Mouse (Mus musculus) limb, embryonic 13.5 days (tissue): Measurements from ENCODE around the gene Cnnm4. TPM values are rescaled to one million over a fixed set of nuclear protein-coding genes. Genes with fewer than 3 reads are reported as not detected.

Experiments used
- ATAC-seq: fragments of 200-750 bp; cut with Nextera tagmentation; 2 replicates; pipeline ENCODE4 v1.8.0; 2017; ENCODE audit warnings: low read depth, moderate number of reproducible peaks, moderate TSS enrichment; ENCODE audit not compliant: low FRiP score
- H3K27ac ChIP-seq: fragments of 300-500 bp; sonication (generic); 2 replicates; pipeline ENCODE4 v1.5.1; 2015; ENCODE audit warnings: inconsistent platforms, mild to moderate bottlenecking, moderate library complexity
- H3K27me3 ChIP-seq: fragments of 300-500 bp; sonication (generic); 2 replicates; pipeline ENCODE4 v1.6.1; 2015; ENCODE audit warnings: mild to moderate bottlenecking, inconsistent platforms
- H3K36me3 ChIP-seq: fragments of 300-500 bp; sonication (generic); 2 replicates; pipeline ENCODE4 v1.6.1; 2015; ENCODE audit warnings: inconsistent platforms, mild to moderate bottlenecking, moderate library complexity
- H3K4me1 ChIP-seq: fragments of 300-500 bp; sonication (generic); 2 replicates; pipeline ENCODE4 v1.6.1; 2015; ENCODE audit warnings: inconsistent platforms
- H3K4me2 ChIP-seq: fragments of 300-500 bp; sonication (generic); replicated peaks from 2 replicates; pipeline ENCODE4 v1.6.1; 2015; ENCODE audit warnings: inconsistent platforms, mild to moderate bottlenecking, moderate library complexity
- H3K4me3 ChIP-seq: fragments of 300-500 bp; sonication (generic); 2 replicates; pipeline ENCODE4 v1.5.1; 2015; ENCODE audit warnings: moderate library complexity, mild to moderate bottlenecking, inconsistent platforms
- H3K9ac ChIP-seq: fragments of 300-500 bp; sonication (generic); 2 replicates; pipeline ENCODE4 v1.6.1; 2015; ENCODE audit warnings: mild to moderate bottlenecking, inconsistent platforms
- H3K9me3 ChIP-seq: fragments of 300-500 bp; sonication (generic); 2 replicates; pipeline ENCODE4 v1.6.1; 2016; ENCODE audit warnings: inconsistent platforms
- WGBS: fragments of 180-500 bp; shearing (Covaris S2); methylation state at CpG from one replicate; pipeline ENCODE4 v1.1.7; 2015; 5-methylcytosine and 5-hydroxymethylcytosine counted together
- polyA plus RNA-seq: library from polyadenylated mRNA; unstranded; fragments of >200 nt; fragmentation: Nextera tagmentation; extraction: Ambion mirVana; gene quantifications from 2 replicates; pipeline ENCODE4 v1.2.1, GENCODE M21; 2015

Cnnm4 gene
- polyA plus RNA-seq, 1 experiment from 2014 or later = 20.4 TPM

DNA sequence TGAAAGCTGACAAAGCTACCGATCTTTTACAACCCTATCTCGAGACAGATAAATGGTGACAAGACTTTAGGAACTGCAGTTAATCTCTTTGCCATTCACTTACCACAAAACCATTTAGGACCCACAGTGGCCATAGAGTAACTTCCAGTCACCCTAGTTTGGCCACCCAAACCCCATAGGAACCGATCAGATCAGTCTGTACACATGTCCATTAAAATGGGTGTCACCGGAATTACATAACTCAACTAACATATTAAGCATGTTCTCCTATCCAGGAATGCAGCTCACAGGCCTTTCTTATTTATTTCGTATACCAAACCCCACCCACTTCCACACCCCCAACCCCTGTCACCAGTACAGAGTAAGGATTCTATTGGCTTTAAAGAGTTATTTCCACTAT lies 24.6 kb upstream of the Cnnm4 start:
- ATAC-seq = no peak
- Histone ChIP-seq H3K4me3 (no peak overlapping the region), H3K4me1 (peaks cover 10% of the 10 kb centered on the region), H3K9ac (no peak overlapping the region), H3K27me3 (no peaks in the 10 kb centered on the region), H3K9me3 (no peaks in the 10 kb centered on the region), H3K36me3 (peaks cover 14% of the 10 kb centered on the region), H3K27ac (no peak overlapping the region), H3K4me2 (no peak overlapping the region)
- WGBS = 82% methylated on average over 5 of the region's 5 CpGs

DNA sequence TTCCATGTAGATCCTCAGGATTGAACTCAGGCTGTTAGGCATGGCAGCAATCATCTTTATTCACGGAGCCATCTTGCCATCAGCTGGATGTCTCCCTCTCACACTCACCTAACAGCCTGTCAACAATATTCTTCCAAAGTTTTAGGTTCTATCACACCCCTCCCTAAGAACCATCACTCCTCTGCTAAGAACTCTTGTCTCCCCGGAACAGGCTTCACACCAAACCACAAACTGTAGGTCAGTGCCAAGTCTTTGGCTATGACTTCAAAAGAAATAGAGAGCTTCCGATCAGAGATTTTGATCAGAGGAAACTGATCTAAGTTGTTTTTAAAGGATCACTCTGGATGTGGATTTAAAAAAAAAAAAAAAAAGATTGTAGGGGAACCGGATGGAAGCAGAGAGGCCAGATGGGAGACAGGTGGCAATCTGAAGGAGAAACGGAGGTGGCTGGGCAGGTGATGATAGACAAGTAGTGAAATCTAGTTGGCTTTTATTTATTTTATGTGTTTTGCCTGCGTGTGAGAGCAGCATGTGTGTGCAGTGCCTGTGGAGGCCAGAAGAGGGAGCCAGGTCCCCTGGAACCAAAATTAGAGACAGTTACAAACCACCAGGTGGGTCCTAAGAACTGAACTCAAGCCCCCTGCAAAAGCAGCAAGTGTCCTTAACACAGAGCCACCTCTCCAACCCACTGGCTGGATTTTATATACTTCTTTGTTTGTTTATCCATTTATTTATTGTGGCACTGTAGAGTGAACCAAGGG lies 17.2 kb upstream of the Cnnm4 start:
- no peak for ATAC-seq
- Histone ChIP-seq H3K4me3 (no peak overlapping the region), H3K36me3 (no peaks in the 10 kb centered on the region), H3K4me2 (no peak overlapping the region), H3K9ac (no peak overlapping the region), H3K27ac (no peak overlapping the region), H3K27me3 (no peaks in the 10 kb centered on the region), H3K4me1 (peaks cover 8% of the 10 kb centered on the region), H3K9me3 (0 out of 2 replicates have a peak, but pooled peaks cover 4% of the 10 kb centered on the region)
- WGBS = 88% methylated on average over 6 of the region's 6 CpGs

DNA sequence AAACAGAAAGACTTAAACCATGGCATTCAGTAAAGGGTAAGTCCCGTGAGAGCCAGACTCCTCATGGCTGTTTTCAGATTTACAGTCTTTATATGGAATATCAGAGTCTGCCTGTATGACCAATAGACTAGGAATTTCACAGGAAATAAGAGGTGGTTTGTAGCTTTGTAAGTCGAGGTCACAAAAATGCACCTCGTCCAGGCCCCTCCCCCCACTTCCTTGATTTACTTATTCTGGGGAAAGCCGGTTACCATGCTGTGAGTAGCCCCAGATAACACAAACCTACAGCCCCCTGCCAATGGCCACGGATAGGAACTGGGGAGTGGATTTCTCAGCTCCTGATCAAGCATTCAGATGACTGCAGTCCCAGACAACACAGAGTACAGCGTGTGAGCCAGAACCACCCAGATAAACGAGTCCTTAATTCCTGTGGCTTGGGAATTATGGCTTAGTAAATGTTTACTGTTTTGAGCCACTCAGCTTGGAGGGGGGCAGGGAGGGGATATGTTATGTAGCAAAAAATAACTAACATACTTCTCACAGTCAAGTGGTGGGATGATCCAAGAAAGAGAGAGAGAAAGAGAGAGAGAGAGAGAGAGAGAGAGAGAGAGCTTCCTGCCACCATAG lies 13.9 kb upstream of the Cnnm4 start:
- Histone ChIP-seq H3K4me3 (no peak overlapping the region), H3K27me3 (no peaks in the 10 kb centered on the region), H3K4me2 (no peak overlapping the region), H3K9me3 (0 out of 2 replicates have a peak, but pooled peaks cover 4% of the 10 kb centered on the region), H3K27ac (no peak overlapping the region), H3K4me1 (peaks cover 12% of the 10 kb centered on the region), H3K36me3 (no peaks in the 10 kb centered on the region), H3K9ac (no peak overlapping the region)
- 20% methylated on average over 7 of the region's 7 CpGs for WGBS
- ATAC-seq = no peak

DNA sequence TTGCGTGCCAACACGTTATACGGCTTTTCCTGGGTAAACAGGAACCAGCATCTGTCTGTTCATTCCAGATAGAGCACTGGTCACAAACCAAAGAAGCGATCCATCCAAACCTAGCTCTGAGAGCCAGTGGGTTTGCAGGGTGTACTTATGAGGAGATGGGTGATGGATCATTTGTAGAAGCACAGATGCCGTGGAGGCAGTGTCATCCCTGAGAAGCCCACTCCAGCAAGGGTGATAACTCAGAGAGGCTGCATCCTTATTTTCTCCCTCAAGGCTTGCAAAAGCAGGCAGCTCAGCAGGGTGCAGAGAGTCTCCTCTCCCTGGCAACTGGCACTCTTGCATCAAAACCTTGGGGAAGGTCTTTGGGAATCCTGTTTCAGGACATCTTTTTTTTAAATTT lies 13.3 kb upstream of the Cnnm4 start:
- no peak overlapping the region for H3K9ac ChIP-seq
- no peaks in the 10 kb centered on the region for H3K36me3 ChIP-seq
- no peaks in the 10 kb centered on the region for H3K27me3 ChIP-seq
- H3K4me1 ChIP-seq = peaks cover 12% of the 10 kb centered on the region
- ATAC-seq = no peak
- H3K27ac ChIP-seq = no peak overlapping the region
- WGBS = 80% methylated on average over 5 of the region's 5 CpGs
- no peak overlapping the region for H3K4me3 ChIP-seq
- no peak overlapping the region for H3K4me2 ChIP-seq
- H3K9me3 ChIP-seq = 0 out of 2 replicates have a peak, but pooled peaks cover 4% of the 10 kb centered on the region

DNA sequence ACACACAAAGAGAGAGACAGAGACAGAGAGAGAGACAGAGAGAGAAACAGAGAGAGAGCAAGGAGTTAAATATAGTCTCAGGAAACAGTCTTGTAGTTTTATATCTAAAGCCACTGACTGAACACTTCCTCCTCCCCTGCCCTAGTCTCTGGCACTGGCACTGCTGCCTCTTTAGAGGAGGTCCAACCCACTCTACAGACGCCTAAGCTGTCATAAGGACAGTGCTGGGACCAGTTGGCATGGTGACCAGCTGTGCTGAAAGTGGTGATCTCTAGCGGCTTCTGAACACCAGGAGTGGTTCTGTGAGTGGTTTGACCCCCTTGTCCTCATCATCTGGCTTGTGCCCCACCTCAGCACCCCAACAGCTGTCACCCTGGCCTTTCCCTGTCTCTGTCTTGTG lies 9.6 kb upstream of the Cnnm4 start:
- Histone ChIP-seq H3K9ac (no peak overlapping the region), H3K27ac (no peak overlapping the region), H3K4me1 (peaks cover 12% of the 10 kb centered on the region), H3K4me3 (no peak overlapping the region), H3K9me3 (no peaks in the 10 kb centered on the region), H3K4me2 (no peak overlapping the region), H3K27me3 (no peaks in the 10 kb centered on the region), H3K36me3 (no peaks in the 10 kb centered on the region)
- 44% methylated on average over 2 of the region's 2 CpGs for WGBS
- no peak for ATAC-seq

DNA sequence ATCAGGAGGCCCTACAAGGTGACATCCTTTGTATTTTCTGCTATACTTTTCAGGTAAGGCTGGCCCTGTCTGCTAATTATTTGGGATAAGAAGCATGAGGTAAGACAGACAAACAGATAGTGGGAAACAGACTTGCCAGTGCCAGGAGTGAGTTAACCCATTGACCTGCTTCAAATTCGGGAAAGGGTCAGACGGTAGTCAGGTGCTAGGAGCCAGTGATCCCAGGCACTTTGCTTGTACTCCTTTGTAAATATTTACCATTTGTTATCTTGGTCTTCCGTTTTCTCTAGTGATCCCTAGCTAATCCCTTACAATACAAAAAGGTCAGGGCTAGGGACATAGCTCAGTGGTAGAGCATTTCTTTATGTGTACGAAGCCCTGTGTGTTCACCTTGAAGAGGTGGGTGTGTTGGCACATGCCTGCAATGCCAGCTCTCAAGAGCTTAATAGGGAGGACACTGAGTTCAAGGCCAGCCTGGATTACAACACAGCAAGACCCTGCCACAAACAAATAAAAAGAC lies 5.7 kb upstream of the Cnnm4 start:
- no peak for ATAC-seq
- Histone ChIP-seq H3K27me3 (no peaks in the 10 kb centered on the region), H3K4me2 (no peak overlapping the region), H3K36me3 (no peaks in the 10 kb centered on the region), H3K27ac (no peak overlapping the region), H3K9me3 (no peaks in the 10 kb centered on the region), H3K4me1 (peaks cover 9% of the 10 kb centered on the region; the same call in 1 of the 2 replicates), H3K9ac (no peak overlapping the region), H3K4me3 (no peak overlapping the region)
- 52% methylated on average over 4 of the region's 4 CpGs for WGBS

DNA sequence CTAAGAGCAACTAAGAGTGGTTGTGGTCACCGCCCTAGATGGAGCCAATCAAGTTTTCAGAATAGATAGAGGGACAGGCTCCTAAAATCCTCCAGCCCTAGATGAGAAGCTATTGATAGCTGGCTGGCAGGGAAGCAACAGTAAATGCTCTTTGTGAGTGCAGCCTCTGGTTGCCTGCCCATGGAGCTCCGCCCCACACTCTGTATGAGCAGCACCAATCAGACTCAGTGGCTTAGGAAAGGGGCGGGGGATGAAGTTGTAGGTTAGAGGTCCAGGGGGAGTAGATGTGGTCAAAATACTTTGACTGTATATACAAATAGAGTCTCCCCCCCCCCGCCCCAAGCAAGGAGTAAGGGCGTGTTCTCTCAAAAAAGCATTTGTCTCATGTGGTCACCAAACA lies 4.0 kb upstream of the Cnnm4 start:
- Histone ChIP-seq H3K9me3 (no peaks in the 10 kb centered on the region), H3K4me3 (no peak overlapping the region), H3K36me3 (no peaks in the 10 kb centered on the region), H3K4me2 (no peak overlapping the region), H3K27ac (no peak overlapping the region), H3K9ac (no peak overlapping the region), H3K4me1 (peaks cover 14% of the 10 kb centered on the region), H3K27me3 (no peaks in the 10 kb centered on the region)
- no peak for ATAC-seq
- WGBS = 47% methylated on average over 5 of the region's 5 CpGs

DNA sequence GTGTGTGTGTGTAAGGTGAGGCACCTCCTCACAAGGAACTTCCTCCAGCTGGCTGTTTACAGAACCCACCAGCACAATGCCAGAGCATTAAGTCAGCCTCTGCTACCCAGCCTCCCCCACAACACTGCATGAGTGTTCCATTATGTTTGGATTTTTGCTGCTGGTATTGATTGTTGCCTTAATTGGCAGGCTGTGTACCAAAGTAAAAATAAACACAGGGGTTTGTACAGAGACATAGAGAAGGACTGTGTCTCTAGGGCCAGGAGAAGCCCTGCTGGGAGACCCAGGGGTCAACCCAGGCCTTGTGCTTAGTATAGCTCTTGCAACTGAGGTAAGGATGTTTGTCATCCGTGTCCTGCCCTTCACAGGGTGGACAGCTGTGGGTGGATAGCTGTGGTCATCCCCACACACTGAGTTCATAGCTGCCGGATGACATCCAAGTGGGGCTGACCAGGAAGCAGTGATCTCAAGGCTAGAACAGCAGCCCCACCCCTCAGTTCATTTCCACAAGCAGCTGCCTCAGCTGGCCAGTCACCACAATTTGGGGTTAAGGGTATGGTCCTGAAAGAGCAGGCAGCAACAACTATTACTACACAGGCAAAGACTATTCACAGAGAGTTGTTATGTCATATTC lies 1.5 kb upstream of the Cnnm4 start:
- H3K4me3 ChIP-seq = no peak overlapping the region
- 58% methylated on average over 2 of the region's 2 CpGs for WGBS
- no peaks in the 10 kb centered on the region for H3K36me3 ChIP-seq
- H3K27me3 ChIP-seq = no peaks in the 10 kb centered on the region
- peaks cover 39% of the 10 kb centered on the region for H3K4me1 ChIP-seq
- no peak overlapping the region for H3K9ac ChIP-seq
- no peak for ATAC-seq
- no peaks in the 10 kb centered on the region for H3K9me3 ChIP-seq
- no peak overlapping the region for H3K27ac ChIP-seq
- no peak overlapping the region for H3K4me2 ChIP-seq

DNA sequence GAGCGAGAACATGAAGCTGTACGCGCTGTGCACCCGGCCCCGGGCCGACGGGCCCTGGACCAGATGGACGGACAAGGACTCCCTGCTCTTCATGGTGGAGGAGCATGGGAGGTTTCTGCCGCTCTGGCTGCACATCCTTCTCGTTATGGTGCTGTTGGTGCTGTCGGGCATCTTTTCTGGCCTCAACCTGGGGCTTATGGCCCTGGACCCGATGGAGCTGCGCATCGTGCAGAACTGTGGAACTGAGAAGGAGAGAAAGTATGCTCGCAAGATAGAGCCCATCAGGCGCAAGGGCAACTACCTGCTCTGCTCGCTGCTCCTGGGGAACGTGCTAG lies 653 bp downstream of the Cnnm4 start:
- no peaks in the 10 kb centered on the region for H3K36me3 ChIP-seq
- H3K4me3 ChIP-seq = peak overlapping the region; percentile 68
- H3K9ac ChIP-seq = peak overlapping the region; percentile 73
- no peaks in the 10 kb centered on the region for H3K9me3 ChIP-seq
- no peak overlapping the region for H3K27ac ChIP-seq
- no peak for ATAC-seq
- H3K4me1 ChIP-seq = peaks cover 60% of the 10 kb centered on the region
- 11% methylated on average over 18 of the region's 18 CpGs for WGBS
- H3K4me2 ChIP-seq = peak overlapping the region; percentile 83
- no peaks in the 10 kb centered on the region for H3K27me3 ChIP-seq

DNA sequence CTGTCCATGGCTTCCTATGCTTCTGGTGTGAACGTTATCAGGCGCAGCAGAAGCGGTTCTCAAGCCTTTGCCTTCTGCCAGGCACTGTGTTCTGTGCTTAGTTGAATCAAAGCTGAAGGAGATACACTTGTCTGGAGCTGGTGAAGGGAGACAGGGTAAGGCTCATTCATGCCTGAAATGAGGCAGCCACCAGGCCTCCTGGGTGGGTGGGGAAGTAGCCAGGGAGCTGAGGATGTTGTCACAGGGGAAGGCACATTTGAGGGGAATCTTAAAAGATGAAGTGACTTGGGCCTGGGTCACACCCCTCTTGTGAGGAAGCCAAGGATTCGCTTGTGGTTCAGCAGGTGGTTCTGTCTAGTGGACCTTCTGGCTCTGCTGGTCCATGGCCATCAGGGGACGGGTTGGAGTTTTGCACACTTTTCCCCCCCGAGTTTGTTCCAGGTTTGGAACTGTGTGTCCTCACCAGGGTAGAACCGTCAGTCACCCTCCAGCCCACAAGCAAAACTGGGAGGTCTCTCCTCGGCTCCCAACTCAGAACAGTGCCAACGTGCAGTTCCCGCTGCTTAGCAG lies 1.9 kb downstream of the Cnnm4 start:
- Histone ChIP-seq H3K9me3 (no peaks in the 10 kb centered on the region), H3K4me2 (peak overlapping the region; percentile 83), H3K27me3 (no peaks in the 10 kb centered on the region), H3K27ac (no peak overlapping the region), H3K36me3 (no peaks in the 10 kb centered on the region; the same call in 1 of the 2 replicates), H3K4me1 (peaks cover 73% of the 10 kb centered on the region), H3K4me3 (peak overlapping the region; percentile 68), H3K9ac (peak overlapping the region; percentile 53)
- ATAC-seq = no peak
- 76% methylated on average over 10 of the region's 10 CpGs for WGBS

DNA sequence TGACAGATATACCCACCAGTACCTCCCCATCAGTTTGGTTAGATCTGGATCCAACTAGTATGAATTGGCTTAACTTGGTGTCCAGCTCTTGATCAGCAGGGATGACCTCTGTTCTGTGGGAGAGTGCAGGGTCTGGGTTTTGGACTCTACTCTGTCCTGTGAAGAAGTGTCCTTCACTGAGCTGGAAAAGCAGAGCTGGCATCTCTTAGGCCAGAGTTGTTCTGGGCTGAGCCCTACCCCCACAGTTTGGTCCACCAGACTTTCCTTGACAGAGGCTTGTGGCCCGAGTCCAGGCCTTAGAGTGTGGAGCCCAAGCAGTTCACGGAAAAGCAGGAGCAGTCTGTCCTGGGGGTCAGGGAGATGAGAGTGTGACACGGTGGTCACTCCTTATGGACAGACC lies 3.2 kb downstream of the Cnnm4 start:
- 62% methylated on average over 3 of the region's 3 CpGs for WGBS
- Histone ChIP-seq H3K4me1 (peaks cover 85% of the 10 kb centered on the region), H3K4me2 (peak overlapping the region; percentile 83), H3K4me3 (peak overlapping the region; percentile 68), H3K27ac (peak overlapping the region; percentile 91), H3K9me3 (no peaks in the 10 kb centered on the region), H3K9ac (peak overlapping the region; percentile 58), H3K36me3 (no peaks in the 10 kb centered on the region; the same call in 1 of the 2 replicates), H3K27me3 (no peaks in the 10 kb centered on the region)
- ATAC-seq = no peak
